Mouse (Mus musculus) cortical plate, adult 2 months (tissue): ENCODE results near the gene Card6. TPM values are rescaled to one million over a fixed set of nuclear protein-coding genes. Genes with fewer than 3 reads are reported as not detected.

Source experiments
- H3K27ac ChIP-seq: fragments of 200-500 bp; 2 replicates; pipeline ENCODE4 v1.5.1; 2012; ENCODE audit warnings: low read length, control low read depth, inconsistent platforms; ENCODE audit not compliant: insufficient read depth
- H3K4me1 ChIP-seq: fragments of 200-500 bp; 2 replicates; pipeline ENCODE4 v1.6.1; 2011; ENCODE audit warnings: low read length; ENCODE audit not compliant: control insufficient read depth, insufficient read depth
- H3K4me3 ChIP-seq: fragments of 200-500 bp; 2 replicates; pipeline ENCODE4 v1.5.1; 2011; ENCODE audit warnings: mild to moderate bottlenecking, low read length, control low read depth; ENCODE audit not compliant: insufficient read depth
- CTCF ChIP-seq: fragments of 200-500 bp; IDR thresholded peaks from 2 replicates; pipeline ENCODE4 v1.5.1; 2011; ENCODE audit warnings: mild to moderate bottlenecking, control low read depth, low read length; ENCODE audit not compliant: insufficient read depth; ENCODE audit errors: extremely low read depth
- POLR2A ChIP-seq: fragments of 200-500 bp; IDR thresholded peaks from 2 replicates; pipeline ENCODE4 v1.6.1; 2011; ENCODE audit warnings: mild to moderate bottlenecking, low read length, control low read depth; ENCODE audit not compliant: insufficient read depth; ENCODE audit errors: extremely low read depth
- polyA plus RNA-seq: library from polyadenylated mRNA; depleted of rRNA; stranded (reverse); fragments of >200 nt; gene quantifications from 2 replicates; pipeline ENCODE4 v1.2.3, GENCODE M21; 2012

The Card6 gene
- polyA plus RNA-seq, 1 experiment, result 0.75 TPM

- TF ChIP-seq CTCF, result no peak
- no peak for TF ChIP-seq POLR2A
- H3K27ac ChIP-seq, result 0 out of 2 replicates have a peak overlapping the region, but pooled peaks have one; percentile 22
- H3K4me1 ChIP-seq, result peaks cover 3% of the 10 kb centered on the region
- H3K4me3 ChIP-seq, result peak overlapping the region; percentile 78
Measured at GRCm38 (mm10) chr15:5117031-5117601, 8.8 kb upstream of the Card6 start.

DNA sequence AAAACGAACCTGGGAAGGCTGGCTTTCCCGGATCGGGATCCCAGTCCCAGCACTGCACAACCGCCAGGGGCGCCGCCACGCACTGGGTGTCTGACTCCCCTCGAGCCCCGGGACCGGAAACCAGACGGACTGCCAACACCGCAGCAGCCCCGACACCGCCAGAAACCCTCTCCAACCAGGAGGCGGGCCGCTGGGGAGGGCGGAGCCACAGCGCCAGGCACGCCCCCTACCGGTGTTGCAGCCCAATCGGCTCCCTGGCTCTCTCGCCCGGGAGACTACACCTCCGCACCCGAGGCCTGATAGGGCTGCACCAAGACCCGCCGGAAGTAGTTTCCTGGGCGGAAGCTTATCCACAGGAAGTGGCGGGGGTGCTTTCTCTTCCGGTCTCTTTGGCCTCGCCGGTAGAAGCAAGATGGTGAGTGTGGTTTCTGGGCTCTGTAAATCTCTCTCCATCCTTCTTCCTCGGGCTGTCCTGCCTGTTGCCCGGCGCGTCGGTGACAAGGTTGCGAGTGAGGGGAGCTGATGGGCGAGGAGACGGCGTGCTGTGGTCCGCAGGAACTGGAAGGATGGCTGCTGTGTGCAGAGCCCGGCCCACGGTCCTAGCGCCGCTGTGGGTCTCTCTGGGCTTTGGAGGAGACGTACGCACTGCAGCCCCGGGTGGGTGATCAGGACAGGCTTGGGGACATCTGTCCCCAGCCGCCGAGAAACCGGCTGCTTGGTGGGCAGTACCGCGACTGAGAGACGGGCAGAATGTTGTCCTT lies 8.1 kb upstream of the Card6 start, which contains the start of gene Rpl37:
TSS of gene Rpl37 (plus strand) at position 376 of the 761 bp plus-strand sequence.
- TF ChIP-seq POLR2A, result peak; percentile 77
- TF ChIP-seq CTCF, result peak; percentile 18; the same call in 1 of the 2 replicates
- Histone ChIP-seq H3K4me1 (peaks cover 3% of the 10 kb centered on the region), H3K4me3 (peak within 1 kb of the TSS; percentile 78), H3K27ac (peak within 1 kb of the TSS; percentile 41)

DNA sequence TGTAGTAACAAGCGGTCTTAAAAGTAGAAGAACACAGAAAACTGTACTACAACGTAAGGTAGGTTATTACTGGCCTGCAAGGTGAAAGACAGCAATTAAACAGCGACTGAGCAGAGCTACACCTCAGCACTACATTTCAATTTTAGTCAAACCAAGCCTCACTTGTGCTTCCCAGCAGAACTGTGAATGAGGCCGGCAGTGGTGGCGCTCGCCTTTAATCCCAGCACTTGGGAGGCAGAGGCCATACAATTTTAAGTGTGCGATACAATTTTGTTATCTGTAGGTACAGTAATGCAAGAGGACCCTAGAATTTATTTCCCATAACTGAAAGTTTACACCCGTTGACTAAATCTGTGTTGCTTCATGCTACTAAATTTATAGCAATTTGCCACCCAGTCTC lies 6.8 kb upstream of the Card6 start:
- TF ChIP-seq POLR2A, result no peak
- no peak for TF ChIP-seq CTCF
- Histone ChIP-seq H3K27ac (no peak overlapping the region), H3K4me3 (no peak overlapping the region; the same call in 1 of the 2 replicates), H3K4me1 (peaks cover 3% of the 10 kb centered on the region)

DNA sequence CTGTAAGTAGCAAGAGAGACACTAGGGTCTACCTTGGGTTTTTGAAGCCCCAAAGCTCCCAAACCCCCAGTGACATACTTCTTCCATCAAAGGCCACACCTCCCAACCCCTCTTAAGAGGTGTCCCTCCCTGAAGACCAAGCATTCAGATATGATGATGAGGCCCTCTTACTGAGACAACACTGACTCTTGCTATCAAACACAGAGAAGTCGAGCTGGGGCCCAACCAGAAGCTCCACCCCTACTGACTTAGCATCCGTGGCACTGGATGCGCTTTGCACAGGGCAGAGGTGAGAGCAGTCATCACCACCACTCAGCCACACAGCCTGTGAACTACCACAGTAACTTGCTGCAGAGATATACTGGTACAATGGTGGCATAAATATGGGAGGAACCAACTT lies 4.3 kb upstream of the Card6 start:
- Histone ChIP-seq H3K4me1 (peaks cover 2% of the 10 kb centered on the region), H3K4me3 (no peak overlapping the region), H3K27ac (no peak overlapping the region)
- no peak for TF ChIP-seq CTCF
- no peak for TF ChIP-seq POLR2A

DNA sequence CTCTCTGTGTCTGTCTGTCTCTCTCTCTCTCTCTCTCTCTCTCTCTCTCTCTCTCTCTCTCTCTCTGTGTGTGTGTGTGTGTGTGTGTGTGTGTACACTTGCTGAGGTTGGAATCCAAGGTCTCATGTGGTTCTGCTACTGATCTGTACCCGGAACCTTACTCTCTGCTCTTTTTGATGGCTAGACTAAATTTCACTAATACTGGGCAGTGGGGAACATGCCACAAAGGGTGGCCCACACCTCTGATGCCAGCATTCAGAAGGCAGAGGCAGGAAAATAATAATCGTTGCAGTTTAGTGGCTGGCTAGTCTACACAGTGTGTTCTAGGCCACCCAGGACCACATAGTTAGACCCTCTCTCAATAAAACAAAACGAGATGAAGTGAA lies 309 bp upstream of the Card6 start:
- peak overlapping the region; percentile 51; the same call in 1 of the 2 replicates for H3K27ac ChIP-seq
- no peaks in the 10 kb centered on the region for H3K4me1 ChIP-seq
- no peak overlapping the region for H3K4me3 ChIP-seq
- no peak for TF ChIP-seq CTCF
- no peak for TF ChIP-seq POLR2A

DNA sequence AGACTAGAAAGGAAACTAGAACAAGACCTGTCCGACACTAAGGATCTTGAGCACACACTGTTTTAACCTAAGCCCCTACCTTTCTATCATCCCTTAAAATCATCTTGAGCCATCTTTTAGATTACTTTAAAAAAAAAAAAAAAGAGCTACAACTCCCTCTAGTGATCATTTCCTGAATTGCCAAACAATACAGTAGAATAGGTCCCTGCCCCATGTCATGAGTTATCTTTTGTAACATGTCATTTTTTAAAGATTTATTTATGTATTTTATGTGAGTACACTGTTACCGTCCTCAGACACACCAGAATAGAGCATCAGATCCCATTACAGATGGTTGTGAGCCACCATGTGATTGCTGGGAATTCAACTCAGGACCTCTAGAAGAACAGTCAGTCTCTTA lies 2.0 kb downstream of the Card6 start:
- H3K27ac ChIP-seq, result no peak overlapping the region

DNA sequence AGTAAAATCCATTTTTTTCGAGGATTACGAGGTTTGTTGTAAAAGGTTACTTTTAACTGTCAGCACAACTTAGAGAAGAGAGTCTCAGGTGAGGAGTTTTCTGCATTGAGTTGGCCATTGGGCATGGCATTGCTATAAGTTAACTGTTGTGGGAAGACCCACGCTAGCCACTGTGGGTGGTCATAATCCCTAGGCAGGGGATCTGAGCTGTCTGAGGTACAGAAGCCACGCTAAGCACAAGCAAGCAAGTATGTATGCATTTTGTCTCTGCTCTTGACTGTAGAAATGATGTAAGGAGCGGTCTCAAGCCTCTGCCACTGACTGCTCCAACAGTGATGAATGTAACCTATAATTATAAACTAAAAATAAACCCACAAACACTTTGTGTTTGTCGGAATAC lies 2.4 kb downstream of the Card6 start:
- Histone ChIP-seq H3K4me3 (no peak overlapping the region), H3K27ac (no peak overlapping the region)
- TF ChIP-seq POLR2A, result no peak
- no peak for TF ChIP-seq CTCF

More for the DNA sequence above, 2.0 kb downstream of the Card6 start:
- H3K4me1 ChIP-seq, result no peaks in the 10 kb centered on the region
- TF ChIP-seq POLR2A (no peak), CTCF (no peak)
- H3K4me3 ChIP-seq, result no peak overlapping the region

DNA sequence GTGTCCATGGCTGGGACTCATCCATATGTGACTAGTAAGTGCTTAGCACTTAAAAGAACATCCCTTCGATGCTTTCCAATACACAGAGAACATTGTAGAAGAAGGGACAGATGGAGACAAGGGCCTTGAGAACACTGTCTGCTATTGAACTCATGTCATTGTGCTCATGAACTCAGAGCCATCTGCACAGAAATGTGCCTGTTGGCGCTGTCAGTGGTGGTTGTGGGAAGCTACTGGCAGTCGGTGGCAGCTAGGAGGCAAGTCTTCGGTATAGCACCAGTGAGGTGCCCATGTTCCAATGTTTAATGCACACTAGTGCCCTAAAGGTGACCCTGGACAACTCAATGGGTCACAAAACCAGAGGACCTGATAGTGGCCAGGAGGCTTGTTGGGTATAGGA lies 6.0 kb downstream of the Card6 start:
- no peak for TF ChIP-seq CTCF
- TF ChIP-seq POLR2A, result no peak
- Histone ChIP-seq H3K4me3 (no peak overlapping the region), H3K27ac (no peak overlapping the region), H3K4me1 (no peaks in the 10 kb centered on the region)

More for the DNA sequence above, 2.4 kb downstream of the Card6 start:
- no peaks in the 10 kb centered on the region for H3K4me1 ChIP-seq

- TF ChIP-seq CTCF (no peak), POLR2A (no peak)
- no peak overlapping the region for H3K27ac ChIP-seq
- no peak overlapping the region for H3K4me3 ChIP-seq
- no peaks in the 10 kb centered on the region for H3K4me1 ChIP-seq
Measured at GRCm38 (mm10) chr15:5097376-5097775, 11.0 kb downstream of the Card6 start.
